Mouse (Mus musculus): ENCODE measurements around the gene Elp1. TPM values are rescaled to one million over a fixed set of nuclear protein-coding genes. Genes with fewer than 3 reads are reported as not detected.

The Elp1 gene
- total and polyA plus RNA-seq, 3 experiments = 58.1 to 88.4 (median 58.2) TPM

GRCm38 (mm10) chr4:56831998-56832397, 29.9 kb upstream of the Elp1 start:
- Histone ChIP-seq H3K27me3 (replicated peaks) (no peaks in the 10 kb centered on the region), H3K4me1 (ENCODE audit: control insufficient read depth in 1 of 2, insufficient read depth in 2 of 2) (no peaks in the 10 kb centered on the region), H3K36me3 (replicated peaks in 1 of 2; ENCODE audit: control insufficient read depth in 1 of 2, insufficient read depth in 1 of 2, low read length in 1 of 2) (peaks cover 0 to 30% of the 10 kb centered on the region in 2 experiments), H3K27ac (ENCODE audit: insufficient read depth, low read depth) (no peak overlapping the region), H3K9me3 (replicated peaks; ENCODE audit: low read length) (no peaks in the 10 kb centered on the region), H3K4me2 (ENCODE audit: insufficient read depth, low read depth, poor library complexity, severe bottlenecking) (no peak overlapping the region), H3K9ac (ENCODE audit: insufficient read depth, low read depth) (no peak overlapping the region), H3K4me3 (replicated peaks in 1 of 3; ENCODE audit: low read depth in 2 of 3, low read length in 2 of 3, poor library complexity in 1 of 3) (no peak overlapping the region), H3K79me2 (replicated peaks; ENCODE audit: control insufficient read depth, extremely low read depth, insufficient read depth, poor library complexity, severe bottlenecking) (no peaks in the 10 kb centered on the region)
- no peak for TF ChIP-seq MAX (IDR thresholded peaks at IDR 0.05; ENCODE audit: low read length)
- dilution Hi-C loops (cut with MboI; ENCODE audit: extremely low pct_ligation_motif_present, extremely low pct_unique_long_range_greater_than_20kb, low sequenced_read_pairs) (no loop called here), in situ Hi-C loops (cut with MboI; ENCODE audit: low pct_ligation_motif_present, low pct_unique_long_range_greater_than_20kb, low sequenced_read_pairs) (no loop called here)
- DNase-seq (ENCODE audit: extremely low read depth) = no peak

- Histone ChIP-seq H3K79me2 (replicated peaks; ENCODE audit: control insufficient read depth, extremely low read depth, insufficient read depth, poor library complexity, severe bottlenecking) (no peaks in the 10 kb centered on the region), H3K36me3 (replicated peaks in 1 of 2; ENCODE audit: control insufficient read depth in 1 of 2, insufficient read depth in 1 of 2, low read length in 1 of 2) (peaks cover 0 to 31% of the 10 kb centered on the region in 2 experiments), H3K4me3 (replicated peaks in 1 of 3; ENCODE audit: low read depth in 2 of 3, low read length in 2 of 3, poor library complexity in 1 of 3) (no peak overlapping the region), H3K27me3 (replicated peaks) (no peaks in the 10 kb centered on the region), H3K9ac (ENCODE audit: insufficient read depth, low read depth) (no peak overlapping the region), H3K4me2 (ENCODE audit: insufficient read depth, low read depth, poor library complexity, severe bottlenecking) (no peak overlapping the region), H3K4me1 (ENCODE audit: control insufficient read depth in 1 of 2, insufficient read depth in 2 of 2) (no peaks in the 10 kb centered on the region), H3K9me3 (replicated peaks; ENCODE audit: low read length) (no peaks in the 10 kb centered on the region), H3K27ac (ENCODE audit: insufficient read depth, low read depth) (no peak overlapping the region)
- dilution Hi-C loops (cut with MboI; ENCODE audit: extremely low pct_ligation_motif_present, extremely low pct_unique_long_range_greater_than_20kb, low sequenced_read_pairs) (no loop called here), in situ Hi-C loops (cut with MboI; ENCODE audit: low pct_ligation_motif_present, low pct_unique_long_range_greater_than_20kb, low sequenced_read_pairs) (no loop called here)
- no peak for DNase-seq (ENCODE audit: extremely low read depth)
- TF ChIP-seq IRF4 (IDR thresholded peaks at IDR 0.05; ENCODE audit: low read depth, low read length) = no peak
- no peak for TF ChIP-seq RAD21 (IDR thresholded peaks at IDR 0.05; ENCODE audit: low read depth, low read length)
- no peak for TF ChIP-seq USF1 (IDR thresholded peaks at IDR 0.05; ENCODE audit: low read depth, low read length)
- no peak for TF ChIP-seq HCFC1 (IDR thresholded peaks at IDR 0.05; ENCODE audit: low read depth, low read length)
Measured at GRCm38 (mm10) chr4:56831013-56831609, 29.0 kb upstream of the Elp1 start.

GRCm38 (mm10) chr4:56829511-56829921, 27.4 kb upstream of the Elp1 start:
- H3K4me2 ChIP-seq (ENCODE audit: insufficient read depth, low read depth, poor library complexity, severe bottlenecking) = no peak overlapping the region
- no peaks in the 10 kb centered on the region for H3K4me1 ChIP-seq (ENCODE audit: control insufficient read depth in 1 of 2, insufficient read depth in 2 of 2)
- no peak overlapping the region for H3K9ac ChIP-seq (ENCODE audit: insufficient read depth, low read depth)
- H3K79me2 ChIP-seq (replicated peaks; ENCODE audit: control insufficient read depth, extremely low read depth, insufficient read depth, poor library complexity, severe bottlenecking) = no peaks in the 10 kb centered on the region
- no peak for DNase-seq (ENCODE audit: extremely low read depth)
- in situ Hi-C loops (cut with MboI; ENCODE audit: low pct_ligation_motif_present, low pct_unique_long_range_greater_than_20kb, low sequenced_read_pairs) (no loop called here), dilution Hi-C loops (cut with MboI; ENCODE audit: extremely low pct_ligation_motif_present, extremely low pct_unique_long_range_greater_than_20kb, low sequenced_read_pairs) (no loop called here)
- H3K4me3 ChIP-seq (replicated peaks in 1 of 3; ENCODE audit: low read depth in 2 of 3, low read length in 2 of 3, poor library complexity in 1 of 3) = no peak overlapping the region
- H3K27me3 ChIP-seq (replicated peaks) = no peaks in the 10 kb centered on the region
- no peak overlapping the region for H3K27ac ChIP-seq (ENCODE audit: insufficient read depth, low read depth)
- H3K36me3 ChIP-seq (replicated peaks in 1 of 2; ENCODE audit: control insufficient read depth in 1 of 2, insufficient read depth in 1 of 2, low read length in 1 of 2) = peaks cover 0 to 25% of the 10 kb centered on the region in 2 experiments
- no peaks in the 10 kb centered on the region for H3K9me3 ChIP-seq (replicated peaks; ENCODE audit: low read length)
- TF ChIP-seq MAZ (IDR thresholded peaks at IDR 0.05; ENCODE audit: low read depth, low read length) (no peak), HCFC1 (IDR thresholded peaks at IDR 0.05; ENCODE audit: low read depth, low read length) (no peak), NRF1 (IDR thresholded peaks at IDR 0.05; ENCODE audit: low read depth, low read length) (no peak)

All from CH12.LX (cell line).